Mouse (Mus musculus) heart, adult 2 months (tissue): ENCODE data around the gene Fkbp1b. TPM values are rescaled to one million over a fixed set of nuclear protein-coding genes. Genes with fewer than 3 reads are reported as not detected.

Experiments
- DNase-seq, 2 experiments: peaks; one replicate each; pipeline ENCODE4 v3.0.0; 2021
- H3K27ac ChIP-seq: fragments of 200-600 bp; 2 replicates; pipeline ENCODE4 v1.8.1; 2022
- H3K27me3 ChIP-seq: fragments of 200-500 bp; 2 replicates; pipeline ENCODE4 v1.6.1; 2012; ENCODE audit warnings: mild to moderate bottlenecking, low read length, inconsistent platforms, mixed read lengths; ENCODE audit not compliant: control insufficient read depth, insufficient read depth
- H3K36me3 ChIP-seq: fragments of 200-500 bp; 2 replicates; pipeline ENCODE4 v1.6.1; 2012; ENCODE audit warnings: low read length, inconsistent platforms; ENCODE audit not compliant: control insufficient read depth, insufficient read depth
- H3K4me1 ChIP-seq: fragments of 200-500 bp; 2 replicates; pipeline ENCODE4 v1.6.1; 2011; ENCODE audit warnings: low read length; ENCODE audit not compliant: control insufficient read depth, insufficient read depth
- H3K4me3 ChIP-seq: fragments of 200-600 bp; 2 replicates; pipeline ENCODE4 v1.8.1; 2022
- H3K79me2 ChIP-seq: fragments of 200-500 bp; replicated peaks from 2 replicates; pipeline ENCODE4 v1.6.1; 2012; ENCODE audit warnings: mild to moderate bottlenecking, inconsistent platforms, low read length, moderate library complexity, mixed read lengths; ENCODE audit not compliant: control insufficient read depth, insufficient read depth
- H3K9ac ChIP-seq: fragments of 200-500 bp; 2 replicates; pipeline ENCODE4 v1.6.1; 2012; ENCODE audit warnings: low read depth, mild to moderate bottlenecking, control low read depth, inconsistent platforms, low read length, mixed read lengths
- CTCF ChIP-seq: fragments of 200-600 bp; IDR thresholded peaks from 2 replicates; pipeline ENCODE4 v1.8.1; 2022; ENCODE audit warnings: antibody characterized with exemption, mild to moderate bottlenecking, moderate library complexity
- EP300 ChIP-seq: fragments of 200-500 bp; IDR thresholded peaks from 2 replicates; pipeline ENCODE4 v1.6.1; 2011; ENCODE audit warnings: low read depth, low read length, control low read depth; ENCODE audit not compliant: insufficient read depth
- POLR2A ChIP-seq: fragments of 200-500 bp; IDR thresholded peaks from 2 replicates; pipeline ENCODE4 v1.6.1; 2011; ENCODE audit warnings: mild to moderate bottlenecking, low read depth, low read length, control low read depth; ENCODE audit not compliant: insufficient read depth
- WGBS: fragments of 180-500 bp; shearing (Covaris S2); methylation state at CpG from one replicate; pipeline ENCODE4 v1.1.7; 2018; 5-methylcytosine and 5-hydroxymethylcytosine counted together
- intact Hi-C: fragments of 180-260 bp; cut with DNase I; formaldehyde crosslinking; loops from one replicate; pipeline ENCODE4 v1.15.1; 2025
- polyA plus RNA-seq: library from polyadenylated mRNA; depleted of rRNA; stranded (reverse); fragments of >200 nt; gene quantifications from 2 replicates; pipeline ENCODE4 v1.2.3, GENCODE M21; 2012
- total RNA-seq, 2 experiments: library from RNA; stranded (reverse); gene quantifications; 2 replicates each; pipeline ENCODE4 v1.2.3; 2021

The Fkbp1b gene
- total and polyA plus RNA-seq, 3 experiments, result 0.50 to 2.4 (median 1.1) TPM

- intact Hi-C loops, result no loop called here
These were observed 40.7 kb upstream of the Fkbp1b start for GRCm38 (mm10) chr12:4882086-4882485.

GRCm38 (mm10) chr12:4879048-4879447 lies 37.7 kb upstream of the Fkbp1b start:
- H3K4me3 ChIP-seq, result no peak overlapping the region
- H3K27ac ChIP-seq, result no peak overlapping the region
- no peak for TF ChIP-seq EP300
- TF ChIP-seq CTCF, result peak; percentile 57
- WGBS, result 94% methylated on average over 5 of the region's 5 CpGs
- no peaks in the 10 kb centered on the region for H3K36me3 ChIP-seq
- no peak for DNase-seq
- intact Hi-C loops, result no loop called here
- peaks cover 1% of the 10 kb centered on the region for H3K4me1 ChIP-seq
- H3K9ac ChIP-seq, result no peak overlapping the region
- no peaks in the 10 kb centered on the region for H3K27me3 ChIP-seq
- H3K79me2 ChIP-seq, result no peaks in the 10 kb centered on the region

More at GRCm38 (mm10) chr12:4882086-4882485, 40.7 kb upstream of the Fkbp1b start:
- H3K4me1 ChIP-seq, result no peaks in the 10 kb centered on the region
- no peak for DNase-seq
- no peak overlapping the region for H3K4me3 ChIP-seq
- no peaks in the 10 kb centered on the region for H3K79me2 ChIP-seq
- H3K27ac ChIP-seq, result no peak overlapping the region
- H3K27me3 ChIP-seq, result no peaks in the 10 kb centered on the region
- TF ChIP-seq POLR2A (no peak), CTCF (no peak), EP300 (no peak)
- WGBS, result 92% methylated on average over 2 of the region's 2 CpGs
- no peaks in the 10 kb centered on the region for H3K36me3 ChIP-seq
- no peak overlapping the region for H3K9ac ChIP-seq

GRCm38 (mm10) chr12:4878296-4878783 lies 36.9 kb upstream of the Fkbp1b start:
- DNase-seq, result no peak
- Histone ChIP-seq H3K9ac (no peak overlapping the region), H3K4me3 (no peak overlapping the region), H3K79me2 (no peaks in the 10 kb centered on the region), H3K4me1 (peaks cover 3% of the 10 kb centered on the region), H3K36me3 (no peaks in the 10 kb centered on the region), H3K27me3 (no peaks in the 10 kb centered on the region), H3K27ac (no peak overlapping the region)
- WGBS, result 74% methylated on average over 9 of the region's 9 CpGs
- TF ChIP-seq CTCF (no peak), EP300 (no peak), POLR2A (no peak)
- intact Hi-C loops, result no loop called here

- H3K27me3 ChIP-seq, result no peaks in the 10 kb centered on the region
- H3K36me3 ChIP-seq, result no peaks in the 10 kb centered on the region
- H3K27ac ChIP-seq, result no peak overlapping the region
- intact Hi-C loops, result no loop called here
- peaks cover 3% of the 10 kb centered on the region for H3K4me1 ChIP-seq
- no peaks in the 10 kb centered on the region for H3K79me2 ChIP-seq
- H3K4me3 ChIP-seq, result no peak overlapping the region
- 88% methylated on average over 8 of the region's 8 CpGs for WGBS
- no peak for TF ChIP-seq EP300
- no peak for TF ChIP-seq POLR2A
- no peak for TF ChIP-seq CTCF
- DNase-seq, result no peak
- no peak overlapping the region for H3K9ac ChIP-seq
These were observed 34.2 kb upstream of the Fkbp1b start for GRCm38 (mm10) chr12:4875623-4876022.

- intact Hi-C loops, result no loop called here
These were observed 33.0 kb upstream of the Fkbp1b start, which contains the start of gene Mfsd2b for GRCm38 (mm10) chr12:4874161-4874927. Mfsd2b (minus strand) TSS chr12:4874359.

GRCm38 (mm10) chr12:4873531-4873930 lies 32.1 kb upstream of the Fkbp1b start:
- Histone ChIP-seq H3K4me3 (no peak overlapping the region), H3K9ac (no peak overlapping the region)

More at GRCm38 (mm10) chr12:4874161-4874927, 33.0 kb upstream of the Fkbp1b start, which contains the start of gene Mfsd2b:
- H3K4me1 ChIP-seq, result peaks cover 3% of the 10 kb centered on the region
- peak within 1 kb of the TSS; percentile 31; the same call in 1 of the 2 replicates for H3K4me3 ChIP-seq
- no peak within 1 kb of the TSS for H3K27ac ChIP-seq
- no peak for TF ChIP-seq EP300
- TF ChIP-seq CTCF, result no peak
- no peak for TF ChIP-seq POLR2A
- H3K9ac ChIP-seq, result no peak within 1 kb of the TSS
- H3K27me3 ChIP-seq, result no peaks in the 10 kb centered on the region
- no peaks in the 10 kb centered on the region for H3K79me2 ChIP-seq
- WGBS, result 2% methylated on average over 24 of the region's 24 CpGs
- DNase-seq, result peak; percentile 76 to 78
- H3K36me3 ChIP-seq, result no peaks in the 10 kb centered on the region

More at GRCm38 (mm10) chr12:4873531-4873930, 32.1 kb upstream of the Fkbp1b start:
- Histone ChIP-seq H3K36me3 (no peaks in the 10 kb centered on the region), H3K4me1 (peaks cover 3% of the 10 kb centered on the region), H3K27me3 (no peaks in the 10 kb centered on the region), H3K79me2 (no peaks in the 10 kb centered on the region), H3K27ac (no peak overlapping the region)
- no peak for DNase-seq
- WGBS, result 81% methylated on average over 6 of the region's 6 CpGs
- intact Hi-C loops, result no loop called here
- TF ChIP-seq POLR2A (no peak), CTCF (no peak), EP300 (no peak)
